Mouse (Mus musculus): Measurements from ENCODE around the gene Thpo.

- TF ChIP-seq CTCF (IDR thresholded peaks at IDR 0.05; ENCODE audit: borderline replicate concordance, insufficient read depth, low read length) (peak; percentile 53), POLR2A (IDR thresholded peaks at IDR 0.05; ENCODE audit: low read depth, low read length) (peak; percentile 79)
Measured at GRCm38 (mm10) chr16:20717181-20717977, 16.9 kb downstream of the Thpo start, which contains the start of the genes Polr2h and Clcn2.
